Mouse (Mus musculus): Measurements from ENCODE around the gene Ppp1r36.

GRCm38 (mm10) chr12:76405971-76406370, 11.4 kb upstream of the Ppp1r36 start:
- no peak for TF ChIP-seq POLR2A (IDR thresholded peaks at IDR 0.05; ENCODE audit: control insufficient read depth, low read depth, low read length)
- no peak for TF ChIP-seq CTCF (IDR thresholded peaks at IDR 0.05; ENCODE audit: control insufficient read depth, insufficient read depth, insufficient replicate concordance, low read depth, low read length)
